Mouse (Mus musculus) kidney, postnatal 0 days (tissue): Measurements from ENCODE around the gene Cmtr1. TPM values are rescaled to one million over a fixed set of nuclear protein-coding genes. Genes with fewer than 3 reads are reported as not detected.

ENCODE experiments used
- ATAC-seq: fragments of 200-750 bp; cut with Nextera tagmentation; replicated peaks from 2 replicates; pipeline ENCODE4 v1.8.0; 2017; ENCODE audit warnings: low read depth, moderate number of reproducible peaks, moderate TSS enrichment, moderate library complexity; ENCODE audit not compliant: low FRiP score
- DNase-seq: peaks from one replicate; pipeline ENCODE4 v3.0.0-alpha.2; 2016; ENCODE audit warnings: low spot score
- H3K27ac ChIP-seq: fragments of 300-500 bp; sonication (generic); 2 replicates; pipeline ENCODE4 v1.5.1; 2014; ENCODE audit warnings: mild to moderate bottlenecking
- H3K27me3 ChIP-seq: fragments of 300-500 bp; sonication (generic); 2 replicates; pipeline ENCODE4 v1.6.1; 2014; ENCODE audit warnings: low read length, mixed read lengths; ENCODE audit not compliant: insufficient read depth
- H3K36me3 ChIP-seq: fragments of 300-500 bp; sonication (generic); 2 replicates; pipeline ENCODE4 v1.6.1; 2014; ENCODE audit warnings: low read length, mixed read lengths; ENCODE audit not compliant: insufficient read depth
- H3K4me1 ChIP-seq: fragments of 300-500 bp; sonication (generic); replicated peaks from 2 replicates; pipeline ENCODE4 v1.6.1; 2014; ENCODE audit warnings: antibody characterized with exemption, low read length, mixed read lengths; ENCODE audit not compliant: insufficient read depth
- H3K4me2 ChIP-seq: fragments of 300-500 bp; sonication (generic); 2 replicates; pipeline ENCODE4 v1.6.1; 2014; ENCODE audit warnings: mild to moderate bottlenecking, low read length, moderate library complexity, mixed read lengths
- H3K4me3 ChIP-seq: fragments of 300-500 bp; sonication (generic); replicated peaks from 2 replicates; pipeline ENCODE4 v1.5.1; 2014; ENCODE audit warnings: low read depth, low read length
- H3K9ac ChIP-seq: fragments of 300-500 bp; sonication (generic); 2 replicates; pipeline ENCODE4 v1.6.1; 2014; ENCODE audit warnings: low read depth, low read length
- H3K9me3 ChIP-seq: fragments of 300-500 bp; sonication (generic); replicated peaks from 2 replicates; pipeline ENCODE4 v1.6.1; 2016; ENCODE audit warnings: low read length, inconsistent platforms, mixed read lengths
- CTCF ChIP-seq: IDR thresholded peaks from 2 replicates; pipeline ENCODE4 v1.5.1; 2016; ENCODE audit warnings: antibody characterized with exemption, low read depth, mild to moderate bottlenecking, moderate library complexity
- WGBS: fragments of 180-500 bp; shearing (Covaris S2); extraction: QIAGEN DNeasy Blood & Tissue Kit; methylation state at CpG from one replicate; pipeline ENCODE4 v1.1.7; 2014; 5-methylcytosine and 5-hydroxymethylcytosine counted together
- polyA plus RNA-seq: library from polyadenylated mRNA; unstranded; fragments of >200 nt; fragmentation: Nextera tagmentation; extraction: Ambion mirVana; gene quantifications from 2 replicates; pipeline ENCODE4 v1.2.1, GENCODE M21; 2015

The Cmtr1 gene
- polyA plus RNA-seq, 1 experiment from 2014 or later: 102 TPM

DNA sequence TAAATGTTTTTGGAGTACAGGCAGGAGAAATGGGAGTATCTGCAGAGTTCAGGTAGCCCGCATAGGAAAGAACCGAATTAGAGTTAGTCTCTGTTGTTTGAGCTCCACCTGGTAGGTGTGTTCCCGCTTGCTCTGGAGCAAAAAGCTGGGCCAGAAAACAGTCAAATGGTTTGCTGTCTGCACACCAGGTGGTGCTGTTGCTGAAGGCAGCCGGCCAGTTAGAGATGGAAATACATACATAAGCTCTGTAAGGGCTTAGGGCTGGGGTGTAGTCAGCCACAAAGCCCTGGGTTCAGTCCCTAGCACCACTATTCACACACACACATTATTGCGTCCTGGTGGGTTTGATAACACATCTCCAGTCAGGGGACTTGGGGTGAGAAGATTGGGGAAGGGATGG lies 24.3 kb upstream of the Cmtr1 start:
- no peak overlapping the region for H3K4me2 ChIP-seq

GRCm38 (mm10) chr17:29637377-29637776 lies 23.0 kb upstream of the Cmtr1 start:
- H3K9ac ChIP-seq: no peak overlapping the region
- no peaks in the 10 kb centered on the region for H3K9me3 ChIP-seq
- H3K27ac ChIP-seq: no peak overlapping the region
- TF ChIP-seq CTCF: no peak
- WGBS: 93% methylated on average over 4 of the region's 4 CpGs
- no peak for ATAC-seq
- H3K4me3 ChIP-seq: no peak overlapping the region
- H3K36me3 ChIP-seq: peaks cover 45% of the 10 kb centered on the region
- no peak overlapping the region for H3K4me2 ChIP-seq
- H3K27me3 ChIP-seq: no peaks in the 10 kb centered on the region
- no peaks in the 10 kb centered on the region for H3K4me1 ChIP-seq
- no peak for DNase-seq

More for the DNA sequence above, 24.3 kb upstream of the Cmtr1 start:
- H3K4me3 ChIP-seq: no peak overlapping the region
- H3K9ac ChIP-seq: no peak overlapping the region
- peaks cover 51% of the 10 kb centered on the region for H3K36me3 ChIP-seq
- TF ChIP-seq CTCF: peak; percentile 71
- ATAC-seq: no peak
- no peaks in the 10 kb centered on the region for H3K9me3 ChIP-seq
- no peak overlapping the region for H3K27ac ChIP-seq
- H3K27me3 ChIP-seq: no peaks in the 10 kb centered on the region
- H3K4me1 ChIP-seq: no peaks in the 10 kb centered on the region
- peak; percentile 57 for DNase-seq
- 75% methylated on average over 5 of the region's 5 CpGs for WGBS

- H3K9me3 ChIP-seq: no peaks in the 10 kb centered on the region
Observed at GRCm38 (mm10) chr17:29637895-29638294, 22.5 kb upstream of the Cmtr1 start.

DNA sequence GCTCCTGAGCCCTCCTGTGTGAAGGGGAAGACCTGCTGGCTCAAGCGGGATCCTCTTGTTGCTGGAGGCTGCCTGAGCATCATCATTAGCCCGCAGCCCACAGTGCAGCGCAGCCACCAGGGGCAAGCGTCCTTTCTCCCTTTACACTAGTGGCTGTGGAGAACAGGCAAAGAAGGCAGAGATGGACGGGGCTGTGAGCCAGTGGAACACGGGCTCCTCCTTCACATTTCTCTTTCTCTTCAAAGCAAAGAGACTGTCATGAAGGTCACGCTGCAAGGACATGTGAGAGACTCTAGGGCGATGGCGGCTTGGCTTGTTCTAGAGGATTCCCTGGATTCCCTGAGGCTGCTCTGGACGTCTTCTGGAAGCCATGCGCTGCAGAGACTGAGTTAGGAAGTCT lies 19.4 kb upstream of the Cmtr1 start:
- Histone ChIP-seq H3K4me1 (no peaks in the 10 kb centered on the region), H3K4me3 (no peak overlapping the region), H3K36me3 (peaks cover 32% of the 10 kb centered on the region), H3K9me3 (no peaks in the 10 kb centered on the region), H3K9ac (no peak overlapping the region), H3K27me3 (no peaks in the 10 kb centered on the region), H3K27ac (no peak overlapping the region), H3K4me2 (no peak overlapping the region)
- ATAC-seq (no peak), DNase-seq (no peak)
- WGBS: 94% methylated on average over 11 of the region's 11 CpGs
- no peak for TF ChIP-seq CTCF

More at GRCm38 (mm10) chr17:29637895-29638294, 22.5 kb upstream of the Cmtr1 start:
- 66% methylated on average over 8 of the region's 8 CpGs for WGBS
- Histone ChIP-seq H3K9ac (no peak overlapping the region), H3K4me2 (no peak overlapping the region), H3K27me3 (no peaks in the 10 kb centered on the region), H3K4me3 (no peak overlapping the region), H3K36me3 (peaks cover 44% of the 10 kb centered on the region), H3K27ac (no peak overlapping the region), H3K4me1 (no peaks in the 10 kb centered on the region)
- ATAC-seq (no peak), DNase-seq (peak; percentile 8)
- no peak for TF ChIP-seq CTCF

- ATAC-seq (no peak), DNase-seq (no peak)
- Histone ChIP-seq H3K4me1 (no peaks in the 10 kb centered on the region), H3K4me3 (no peak overlapping the region), H3K4me2 (no peak overlapping the region), H3K27me3 (no peaks in the 10 kb centered on the region), H3K36me3 (peaks cover 29% of the 10 kb centered on the region), H3K27ac (no peak overlapping the region), H3K9me3 (no peaks in the 10 kb centered on the region), H3K9ac (no peak overlapping the region)
- no peak for TF ChIP-seq CTCF
- 67% methylated on average over 3 of the region's 3 CpGs for WGBS
Observed at GRCm38 (mm10) chr17:29642219-29642618, 18.2 kb upstream of the Cmtr1 start.

- no peaks in the 10 kb centered on the region for H3K9me3 ChIP-seq
- no peaks in the 10 kb centered on the region for H3K27me3 ChIP-seq
- no peak for TF ChIP-seq CTCF
- no peak overlapping the region for H3K9ac ChIP-seq
- H3K4me1 ChIP-seq: no peaks in the 10 kb centered on the region
- DNase-seq (no peak), ATAC-seq (no peak)
- 83% methylated on average over 2 of the region's 2 CpGs for WGBS
- no peak overlapping the region for H3K4me3 ChIP-seq
- H3K36me3 ChIP-seq: no peaks in the 10 kb centered on the region
- no peak overlapping the region for H3K4me2 ChIP-seq
- no peak overlapping the region for H3K27ac ChIP-seq
Observed at GRCm38 (mm10) chr17:29658249-29658648, 2.1 kb upstream of the Cmtr1 start.

DNA sequence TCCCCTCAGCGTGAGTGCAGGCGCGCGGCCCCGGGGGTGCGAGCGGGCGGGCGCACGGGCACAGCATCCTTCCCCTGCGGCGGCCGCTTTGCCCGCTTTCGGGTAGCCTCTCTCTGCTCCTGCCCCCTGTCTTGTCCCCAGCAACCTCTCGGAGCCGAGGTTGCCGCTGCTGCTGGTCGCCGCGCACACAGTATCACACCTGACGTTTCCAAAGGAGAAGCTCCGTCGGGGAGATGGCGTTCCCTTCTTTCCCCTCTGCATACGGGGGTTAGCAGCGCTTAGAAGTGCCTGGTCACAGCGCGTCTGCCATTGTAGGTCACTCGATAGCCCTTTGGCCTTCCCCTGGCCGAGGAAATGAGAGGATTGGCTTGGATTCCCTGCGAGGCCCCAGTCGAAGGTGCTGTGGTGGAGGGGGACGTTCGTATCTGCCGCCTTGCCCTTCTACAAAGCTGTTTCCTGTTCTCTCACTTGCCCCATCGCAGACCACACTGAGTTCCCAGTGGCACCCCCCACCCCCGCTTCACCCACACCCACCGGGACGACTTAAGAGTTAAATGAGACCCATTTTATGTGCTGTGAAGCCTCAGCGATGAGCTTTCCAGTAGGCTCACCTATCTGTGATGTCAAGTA lies 482 bp downstream of the Cmtr1 start:
- peak; percentile 57 for ATAC-seq
- DNase-seq: peak; percentile 54
- WGBS: under 1% methylated on average over 40 of the region's 41 CpGs
- H3K9ac ChIP-seq: peak overlapping the region; percentile 95
- peak overlapping the region; percentile 95 for H3K27ac ChIP-seq
- no peaks in the 10 kb centered on the region for H3K4me1 ChIP-seq
- H3K9me3 ChIP-seq: no peaks in the 10 kb centered on the region
- peaks cover 14% of the 10 kb centered on the region; the same call in 1 of the 2 replicates for H3K36me3 ChIP-seq
- 0 out of 2 replicates have a peak, but pooled peaks have one; percentile 18 for TF ChIP-seq CTCF
- H3K27me3 ChIP-seq: no peaks in the 10 kb centered on the region
- H3K4me2 ChIP-seq: peak overlapping the region; percentile 90
- peak overlapping the region; percentile 97 for H3K4me3 ChIP-seq
